ENCODE assay signal across 9 mouse cellular contexts in the genomic region with DNA sequence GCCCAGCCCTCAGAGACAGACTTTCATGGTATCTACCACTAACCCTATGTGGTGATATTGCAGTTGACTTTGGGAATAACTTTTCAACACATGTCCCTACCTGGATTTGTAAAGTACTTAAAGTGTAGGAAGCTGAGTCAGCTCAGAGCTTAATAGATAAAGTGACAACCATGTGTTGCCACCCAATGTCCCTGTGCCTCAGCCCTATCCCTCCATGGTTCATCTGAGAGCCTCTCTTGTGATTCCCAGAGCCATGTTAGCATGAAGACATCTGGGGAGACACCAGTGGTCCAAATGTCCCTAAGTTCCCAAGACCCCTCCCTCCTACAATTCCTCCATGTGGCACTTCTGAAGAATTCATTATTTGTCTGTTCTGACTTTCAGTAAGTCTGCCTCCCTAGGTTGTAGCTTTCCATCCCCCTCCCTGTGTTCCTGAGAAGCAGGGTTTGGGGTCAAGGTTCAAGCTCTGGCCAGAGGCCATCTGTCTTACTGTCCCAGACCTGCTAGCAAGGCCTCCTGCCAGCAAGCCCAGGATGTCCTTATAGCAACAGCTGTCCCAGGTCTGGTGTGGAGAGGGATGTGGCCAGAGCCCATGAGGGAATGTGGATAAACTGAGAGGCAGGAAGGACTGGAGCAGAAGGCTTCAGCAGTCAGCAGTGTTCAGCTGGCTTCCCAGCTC. TPM values are rescaled to one million over a fixed set of nuclear protein-coding genes. Genes with fewer than 3 reads are reported as not detected.
A peak's percentile ranks its signal among the peaks of the same experiment; 100 is the strongest.
DNase-seq lines count a peak whose midpoint lies in the region; ATAC-seq and TF ChIP-seq lines count a peak whose summit lies in the region.
"Had no signal": no experiment of that assay in that cellular context is flagged by ENCODE, and none has a peak within 500 bp of the region (broad histone marks: within the 10 kb centered on the region; RNA-seq: fewer than 3 reads in every experiment).

No protein-coding gene starts in this region.

- intact Hi-C loops in gastrocnemius, adult 2 months (cut with DNase I), result no loop called here
- intact Hi-C loops in gastrocnemius, postnatal 14 days (cut with DNase I; ENCODE audit: low total_unique reads), result no loop called here
- intact Hi-C loops in heart, postnatal 14 days (cut with DNase I), result no loop called here

- no peaks in the 10 kb centered on the region for H3K36me3 ChIP-seq in liver, embryonic 12.5 days

- TF ChIP-seq CTCF in gastrocnemius, adult 2 months (IDR thresholded peaks at IDR 0.05), result no peak

- no peaks in the 10 kb centered on the region for H3K27me3 ChIP-seq in liver, embryonic 12.5 days (replicated peaks)

- peak overlapping the region; percentile 56 for H3K27ac ChIP-seq in gastrocnemius, adult 2 months
- H3K27ac ChIP-seq in liver, embryonic 12.5 days, result peak overlapping the region; percentile 68

- H3K9ac ChIP-seq in liver, embryonic 12.5 days, result no peak overlapping the region

- H3K4me3 ChIP-seq in gastrocnemius, adult 2 months, result no peak overlapping the region
- no peak overlapping the region for H3K4me3 ChIP-seq in liver, embryonic 12.5 days

- peaks cover 66% of the 10 kb centered on the region for H3K4me1 ChIP-seq in liver, embryonic 12.5 days

- no peak; the same call in 1 of the 2 replicates for ATAC-seq in liver, embryonic 12.5 days

- 0 out of 2 replicates have a peak overlapping the region, but pooled peaks have one; percentile 3 for H3K4me2 ChIP-seq in liver, embryonic 12.5 days

- no peak for DNase-seq in gastrocnemius, adult 2 months
- DNase-seq in gastrocnemius, postnatal 14 days, result no peak
- peak; percentile 58 for DNase-seq in adrenal gland, adult 8-10 months
- peak; percentile 32 to 37 for DNase-seq in heart, postnatal 14 days
- no peak for DNase-seq in frontal cortex, adult 2 months (ENCODE audit: extremely low spot score in 1 of 2, low spot score in 1 of 2)
- DNase-seq in layer of hippocampus, postnatal 25 days (ENCODE audit: extremely low spot score in 1 of 2, low spot score in 1 of 2), result no peak
- DNase-seq in testis, postnatal 14 days (ENCODE audit: low spot score), result no peak

- no peaks in the 10 kb centered on the region for H3K9me3 ChIP-seq in liver, embryonic 12.5 days (replicated peaks)

RNA-seq across cellular contexts. Expression of a gene that starts 15.7 kb away (rescaled TPM):
- total RNA-seq in gastrocnemius, adult 2 months (2021), result not detected
- not detected for total RNA-seq in gastrocnemius, postnatal 14 days (2021)
- not detected for total RNA-seq in adrenal gland, adult 8-10 months (2022)
- not detected for total RNA-seq in heart, postnatal 14 days (2021)
- 0.64 and 0.71 TPM in 2 replicates for polyA plus RNA-seq in liver, embryonic 12.5 days (2016; fragmentation: Nextera tagmentation; extraction: Ambion mirVana)
- polyA plus RNA-seq in frontal cortex, adult 2 months (2012; rRNA removed), result not detected in 2 replicates
- not detected for total RNA-seq in layer of hippocampus, postnatal 25 days (2021)
- total RNA-seq: heart, adult 18-20 months had no signal

RNA-seq across cellular contexts. Expression of a gene that starts 30.5 kb away (rescaled TPM):
- not detected for total RNA-seq in gastrocnemius, adult 2 months (2021)
- total RNA-seq in gastrocnemius, postnatal 14 days (2021), result not detected
- under 1 TPM in 1 of 4 experiments, not detected in 3; 0.27 TPM for total RNA-seq in adrenal gland, adult 8-10 months (2022)
- total RNA-seq in heart, postnatal 14 days (2021), result not detected
- 1.2 and 1.4 TPM in 2 replicates for polyA plus RNA-seq in liver, embryonic 12.5 days (2016; fragmentation: Nextera tagmentation; extraction: Ambion mirVana)
- polyA plus RNA-seq in frontal cortex, adult 2 months (2012; rRNA removed), result 0.08 TPM in 1 of 2 replicates, not detected in the other
- not detected for total RNA-seq in layer of hippocampus, postnatal 25 days (2021)
- total RNA-seq: heart, adult 18-20 months had no signal

RNA-seq across cellular contexts. Expression of a gene that starts 56.5 kb away (rescaled TPM):
- 10 to 100 TPM in 1 of 2 experiments, 1 to 10 TPM in 1; 6.9 to 15.0 TPM for total RNA-seq in gastrocnemius, adult 2 months (2021)
- total RNA-seq in gastrocnemius, postnatal 14 days (2021), result 10 to 100 TPM; 16.7 to 19.5 TPM
- 10 to 100 TPM; 41.6 to 84.4 (median 63.1) TPM for total RNA-seq in adrenal gland, adult 8-10 months (2022)
- total RNA-seq in heart, postnatal 14 days (2021), result 10 to 100 TPM; 33.6 to 35.4 TPM
- 16.1 and 17.0 TPM in 2 replicates for polyA plus RNA-seq in liver, embryonic 12.5 days (2016; fragmentation: Nextera tagmentation; extraction: Ambion mirVana)
- polyA plus RNA-seq in frontal cortex, adult 2 months (2012; rRNA removed), result 638 and 695 TPM in 2 replicates
- 100 to 1,000 TPM; 985 to 995 TPM for total RNA-seq in layer of hippocampus, postnatal 25 days (2021)

Comparison
In these comparisons a context has a peak if more than half of its experiments do, and no peak if none do; other contexts are left out.
1. DNase-seq: peak in adrenal gland, adult 8-10 months (single experiment) and heart, postnatal 14 days (2 of 2); none in gastrocnemius, adult 2 months (single experiment), gastrocnemius, postnatal 14 days (single experiment), frontal cortex, adult 2 months (0 of 2), layer of hippocampus, postnatal 25 days (0 of 2) and testis, postnatal 14 days (single experiment).
2. RNA of a gene that starts 56.5 kb away (total RNA-seq): 985 to 995 TPM in layer of hippocampus, postnatal 25 days; 41.6 to 84.4 TPM in adrenal gland, adult 8-10 months, 33.6 to 35.4 TPM in heart, postnatal 14 days, 16.7 to 19.5 TPM in gastrocnemius, postnatal 14 days and 6.9 to 15.0 TPM in gastrocnemius, adult 2 months; every median in the first group is over 10 times any median in the second.